Mouse (Mus musculus) kidney, embryonic 15.5 days (tissue): ENCODE results near the gene 4632433K11Rik. TPM values are rescaled to one million over a fixed set of nuclear protein-coding genes. Genes with fewer than 3 reads are reported as not detected.
"Not testable (repeated sequence)": the region's sequence is repeated elsewhere in the genome, so short reads cannot be mapped to it uniquely, and the experiment has no call there.

Source experiments
- ATAC-seq: fragments of 200-750 bp; cut with Nextera tagmentation; replicated peaks from 2 replicates; pipeline ENCODE4 v1.8.0; 2017; ENCODE audit warnings: moderate TSS enrichment; ENCODE audit not compliant: low FRiP score
- H3K27ac ChIP-seq: fragments of 300-500 bp; sonication (generic); 2 replicates; pipeline ENCODE4 v1.5.1; 2015; ENCODE audit warnings: mild to moderate bottlenecking, inconsistent platforms
- H3K27me3 ChIP-seq: fragments of 300-500 bp; sonication (generic); 2 replicates; pipeline ENCODE4 v1.6.1; 2015; ENCODE audit warnings: inconsistent platforms
- H3K36me3 ChIP-seq: fragments of 300-500 bp; sonication (generic); 2 replicates; pipeline ENCODE4 v1.6.1; 2015; ENCODE audit warnings: inconsistent platforms
- H3K4me1 ChIP-seq: fragments of 300-500 bp; sonication (generic); 2 replicates; pipeline ENCODE4 v1.6.1; 2015; ENCODE audit warnings: inconsistent platforms
- H3K4me2 ChIP-seq: fragments of 300-500 bp; sonication (generic); 2 replicates; pipeline ENCODE4 v1.6.1; 2015; ENCODE audit warnings: moderate library complexity, mild to moderate bottlenecking, inconsistent platforms
- H3K4me3 ChIP-seq: fragments of 300-500 bp; sonication (generic); replicated peaks from 2 replicates; pipeline ENCODE4 v1.5.1; 2015; ENCODE audit warnings: mild to moderate bottlenecking, inconsistent platforms
- H3K9ac ChIP-seq: fragments of 300-500 bp; sonication (generic); 2 replicates; pipeline ENCODE4 v1.6.1; 2015; ENCODE audit warnings: mild to moderate bottlenecking, inconsistent platforms
- H3K9me3 ChIP-seq: fragments of 300-500 bp; sonication (generic); replicated peaks from 2 replicates; pipeline ENCODE4 v1.6.1; 2016; ENCODE audit warnings: inconsistent platforms
- WGBS: fragments of 180-500 bp; shearing (Covaris S2); methylation state at CpG from one replicate; pipeline ENCODE4 v1.1.7; 2015; ENCODE audit warnings: mixed read lengths; 5-methylcytosine and 5-hydroxymethylcytosine counted together
- polyA plus RNA-seq: library from polyadenylated mRNA; unstranded; fragments of >200 nt; fragmentation: Nextera tagmentation; extraction: Ambion mirVana; gene quantifications from 2 replicates; pipeline ENCODE4 v1.2.1, GENCODE M21; 2015

Gene 4632433K11Rik
- not detected in 2 replicates for polyA plus RNA-seq

GRCm38 (mm10) chr7:5033818-5034217, at the start of gene 4632433K11Rik:
Gene 4632433K11Rik, plus strand, starts transcription at chr7:5034118.
- ATAC-seq = no peak
- Histone ChIP-seq H3K9ac (no peak within 1 kb of the TSS), H3K4me1 (peaks cover 3% of the 10 kb centered on the region; the same call in 1 of the 2 replicates), H3K4me3 (no peak within 1 kb of the TSS), H3K4me2 (no peak within 1 kb of the TSS), H3K9me3 (peaks cover 34% of the 10 kb centered on the region), H3K27ac (no peak within 1 kb of the TSS), H3K27me3 (no peaks in the 10 kb centered on the region), H3K36me3 (peaks cover 77% of the 10 kb centered on the region)
- WGBS = 88% methylated on average over 3 of the region's 3 CpGs

- Histone ChIP-seq H3K27ac (no peak overlapping the region), H3K9ac (no peak overlapping the region), H3K9me3 (no peaks in the 10 kb centered on the region), H3K4me1 (no peaks in the 10 kb centered on the region), H3K27me3 (no peaks in the 10 kb centered on the region), H3K4me2 (no peak overlapping the region), H3K36me3 (peaks cover 22% of the 10 kb centered on the region), H3K4me3 (no peak overlapping the region)
- no peak for ATAC-seq
- WGBS = 63% methylated on average over 2 of the region's 2 CpGs
These were observed 45.7 kb upstream of the 4632433K11Rik start for GRCm38 (mm10) chr7:4988250-4988649.

GRCm38 (mm10) chr7:4993347-4993998, 40.4 kb upstream of the 4632433K11Rik start:
- WGBS = 45% methylated on average over 55 of the region's 55 CpGs
- Histone ChIP-seq H3K9me3 (peaks cover 3% of the 10 kb centered on the region), H3K9ac (no peak overlapping the region), H3K36me3 (peaks cover 32% of the 10 kb centered on the region), H3K4me1 (peaks cover 27% of the 10 kb centered on the region), H3K27ac (no peak overlapping the region), H3K27me3 (peaks cover 7% of the 10 kb centered on the region; the same call in 1 of the 2 replicates), H3K4me3 (0 out of 2 replicates have a peak overlapping the region, but pooled peaks have one; percentile 68), H3K4me2 (peak overlapping the region; percentile 78)
- ATAC-seq = no peak

- ATAC-seq = no peak; the same call in 1 of the 2 replicates
- WGBS = 56% methylated on average over 59 of the region's 59 CpGs
- H3K9ac ChIP-seq = no peak overlapping the region
These were observed 39.7 kb upstream of the 4632433K11Rik start for GRCm38 (mm10) chr7:4993999-4994788.

GRCm38 (mm10) chr7:4995268-4996002, 38.5 kb upstream of the 4632433K11Rik start:
- Histone ChIP-seq H3K9me3 (peaks cover 3% of the 10 kb centered on the region), H3K27ac (peak overlapping the region; percentile 72), H3K36me3 (peaks cover 32% of the 10 kb centered on the region), H3K4me2 (peak overlapping the region; percentile 78), H3K4me3 (peak overlapping the region; percentile 68), H3K9ac (peak overlapping the region; percentile 79), H3K4me1 (peaks cover 27% of the 10 kb centered on the region), H3K27me3 (peaks cover 7% of the 10 kb centered on the region; the same call in 1 of the 2 replicates)
- 7% methylated on average over 18 of the region's 19 CpGs for WGBS
- ATAC-seq = 0 out of 2 replicates have a peak, but pooled peaks have one; percentile 9

More at GRCm38 (mm10) chr7:4993999-4994788, 39.7 kb upstream of the 4632433K11Rik start:
- Histone ChIP-seq H3K4me1 (peaks cover 27% of the 10 kb centered on the region), H3K4me3 (peak overlapping the region; percentile 68; the same call in 1 of the 2 replicates), H3K27me3 (peaks cover 7% of the 10 kb centered on the region; the same call in 1 of the 2 replicates), H3K27ac (no peak overlapping the region), H3K36me3 (peaks cover 32% of the 10 kb centered on the region), H3K9me3 (peaks cover 3% of the 10 kb centered on the region), H3K4me2 (peak overlapping the region; percentile 78)

- H3K27ac ChIP-seq = peak within 1 kb of the TSS; percentile 72
- peaks cover 30% of the 10 kb centered on the region for H3K36me3 ChIP-seq
- peaks cover 27% of the 10 kb centered on the region for H3K4me1 ChIP-seq
- H3K4me3 ChIP-seq = peak within 1 kb of the TSS; percentile 68
- peaks cover 3% of the 10 kb centered on the region for H3K9me3 ChIP-seq
- 7% methylated on average over 17 of the region's 26 CpGs for WGBS
- H3K9ac ChIP-seq = peak within 1 kb of the TSS; percentile 79
- peak within 1 kb of the TSS; percentile 78 for H3K4me2 ChIP-seq
- peaks cover 7% of the 10 kb centered on the region; the same call in 1 of the 2 replicates for H3K27me3 ChIP-seq
- ATAC-seq = peak; percentile 89
These were observed 37.7 kb upstream of the 4632433K11Rik start, which contains the start of gene Zfp579 for GRCm38 (mm10) chr7:4996003-4996895. Gene Zfp579, minus strand, starts transcription at chr7:4996158.

- ATAC-seq = no peak
- H3K27ac ChIP-seq = peak overlapping the region; percentile 71
These were observed 37.0 kb upstream of the 4632433K11Rik start for GRCm38 (mm10) chr7:4996934-4997333.

GRCm38 (mm10) chr7:4999876-5000275, 34.0 kb upstream of the 4632433K11Rik start:
- Histone ChIP-seq H3K4me3 (no peak overlapping the region), H3K27me3 (no peaks in the 10 kb centered on the region), H3K36me3 (no peaks in the 10 kb centered on the region), H3K4me2 (no peak overlapping the region), H3K9me3 (no peaks in the 10 kb centered on the region), H3K9ac (no peak overlapping the region), H3K4me1 (peaks cover 15% of the 10 kb centered on the region), H3K27ac (no peak overlapping the region)
- no peak for ATAC-seq
- WGBS = 67% methylated on average over 2 of the region's 2 CpGs

More at GRCm38 (mm10) chr7:4996934-4997333, 37.0 kb upstream of the 4632433K11Rik start:
- Histone ChIP-seq H3K27me3 (peaks cover 7% of the 10 kb centered on the region; the same call in 1 of the 2 replicates), H3K9ac (peak overlapping the region; percentile 79; the same call in 1 of the 2 replicates), H3K4me2 (peak overlapping the region; percentile 78), H3K4me3 (peak overlapping the region; percentile 68), H3K36me3 (peaks cover 23% of the 10 kb centered on the region), H3K4me1 (peaks cover 27% of the 10 kb centered on the region), H3K9me3 (peaks cover 3% of the 10 kb centered on the region)
- WGBS = 70% methylated on average over 8 of the region's 8 CpGs

GRCm38 (mm10) chr7:5002876-5003275, 31.0 kb upstream of the 4632433K11Rik start:
- ATAC-seq, H3K4me3 ChIP-seq, H3K27me3 ChIP-seq, H3K4me2 ChIP-seq, H3K9me3 ChIP-seq, H3K9ac ChIP-seq, H3K4me1 ChIP-seq, H3K27ac ChIP-seq: not testable (repeated sequence)
- peaks cover 14% of the 10 kb centered on the region for H3K36me3 ChIP-seq
- 69% methylated on average over 8 of the region's 8 CpGs for WGBS

GRCm38 (mm10) chr7:5008229-5008628, 25.7 kb upstream of the 4632433K11Rik start:
- Histone ChIP-seq H3K27me3 (no peaks in the 10 kb centered on the region), H3K4me1 (peaks cover 3% of the 10 kb centered on the region; the same call in 1 of the 2 replicates), H3K9me3 (no peaks in the 10 kb centered on the region), H3K36me3 (peaks cover 66% of the 10 kb centered on the region), H3K27ac (no peak overlapping the region), H3K4me3 (no peak overlapping the region), H3K4me2 (no peak overlapping the region), H3K9ac (no peak overlapping the region)
- WGBS = 97% methylated on average over 26 of the region's 26 CpGs
- ATAC-seq = no peak
